Mouse (Mus musculus) adrenal gland, postnatal 10 days (tissue): Measurements from ENCODE around the gene C330007P06Rik. TPM values are rescaled to one million over a fixed set of nuclear protein-coding genes. Genes with fewer than 3 reads are reported as not detected.
"Not testable (repeated sequence)": the region's sequence is repeated elsewhere in the genome, so short reads cannot be mapped to it uniquely, and the experiment has no call there.

Source experiments
- DNase-seq: peaks from one replicate; pipeline ENCODE4 v3.0.0; 2021; ENCODE audit warnings: mixed read lengths
- total RNA-seq, 2 experiments: library from RNA; stranded (reverse); gene quantifications; 2 replicates each; pipeline ENCODE4 v1.2.3; 2021

The C330007P06Rik gene
- total RNA-seq, 2 experiments from 2014 or later, result 41.0 to 46.1 TPM

- no peak for DNase-seq
Observed at GRCm38 (mm10) chrX:36799131-36799879, 74.6 kb downstream of the C330007P06Rik start.

GRCm38 (mm10) chrX:36796734-36797133 is 77.2 kb downstream of the C330007P06Rik start:
- not testable (repeated sequence) for DNase-seq

- peak; percentile 89 for DNase-seq
Observed at GRCm38 (mm10) chrX:36796163-36796581, 77.7 kb downstream of the C330007P06Rik start.

GRCm38 (mm10) chrX:36795424-36796162 is 78.3 kb downstream of the C330007P06Rik start, which contains the start of gene Slc25a5:
Gene Slc25a5 (plus strand): TSS chrX:36795651.
- DNase-seq, result peak; percentile 88

GRCm38 (mm10) chrX:36794571-36794970 is 79.3 kb downstream of the C330007P06Rik start:
- no peak for DNase-seq

- no peak for DNase-seq
Observed at GRCm38 (mm10) chrX:36789360-36789759, 84.6 kb downstream of the C330007P06Rik start.

- DNase-seq, result no peak
Observed at GRCm38 (mm10) chrX:36777694-36778093, 96.2 kb downstream of the C330007P06Rik start.

- DNase-seq, result no peak
Observed at GRCm38 (mm10) chrX:36775520-36775919, 98.4 kb downstream of the C330007P06Rik start.

Other genes with a start within 250 kb of the C330007P06Rik start
- 1 to 10 TPM; 4.0 to 5.6 TPM for gene Akap17b, start 228.7 kb downstream of the C330007P06Rik start, total RNA-seq
- gene Slc25a43, start 130.5 kb downstream of the C330007P06Rik start, total RNA-seq, result 1 to 10 TPM; 1.3 to 2.0 TPM
- 100 to 1,000 TPM; 591 to 638 TPM for gene Slc25a5, start 78.5 kb downstream of the C330007P06Rik start, total RNA-seq
- 10 to 100 TPM; 60.0 to 66.5 TPM for gene Ube2a, start 211 bp downstream of the C330007P06Rik start, total RNA-seq
- gene Nkrf, start 28.8 kb upstream of the C330007P06Rik start, total RNA-seq, result 1 to 10 TPM; 7.0 to 7.9 TPM
- gene Sept6, start 117.7 kb upstream of the C330007P06Rik start, total RNA-seq, result 10 to 100 TPM; 15.8 to 22.4 TPM
- under 1 TPM; 0.27 to 0.30 TPM for gene Sowahd, start 174.7 kb upstream of the C330007P06Rik start, total RNA-seq
- gene Rpl39, start 211.3 kb upstream of the C330007P06Rik start, total RNA-seq, result 100 to 1,000 TPM; 694 to 724 TPM
- gene Upf3b, start 236.2 kb upstream of the C330007P06Rik start, total RNA-seq, result 10 to 100 TPM; 11.9 to 18.6 TPM